Mouse (Mus musculus) testis, adult 2 months (tissue): ENCODE measurements at regions not wholly inside any gene's neighbourhood (a gene's known extent, or its start where the extent isn't known, plus 50 kb on each side); places are given as distances from the start of the nearest gene placed in this dataset.

ENCODE experiments used
- CTCF ChIP-seq: fragments of 200-500 bp; IDR thresholded peaks from 2 replicates; pipeline ENCODE4 v1.5.1; 2012; ENCODE audit warnings: low read depth, mild to moderate bottlenecking, inconsistent platforms, low read length, moderate library complexity; ENCODE audit not compliant: control insufficient read depth, insufficient read depth, insufficient replicate concordance
- POLR2A ChIP-seq: fragments of 200-500 bp; IDR thresholded peaks from 2 replicates; pipeline ENCODE4 v1.6.1; 2012; ENCODE audit warnings: low read depth, mild to moderate bottlenecking, inconsistent platforms, low read length, moderate library complexity; ENCODE audit not compliant: control insufficient read depth

DNA sequence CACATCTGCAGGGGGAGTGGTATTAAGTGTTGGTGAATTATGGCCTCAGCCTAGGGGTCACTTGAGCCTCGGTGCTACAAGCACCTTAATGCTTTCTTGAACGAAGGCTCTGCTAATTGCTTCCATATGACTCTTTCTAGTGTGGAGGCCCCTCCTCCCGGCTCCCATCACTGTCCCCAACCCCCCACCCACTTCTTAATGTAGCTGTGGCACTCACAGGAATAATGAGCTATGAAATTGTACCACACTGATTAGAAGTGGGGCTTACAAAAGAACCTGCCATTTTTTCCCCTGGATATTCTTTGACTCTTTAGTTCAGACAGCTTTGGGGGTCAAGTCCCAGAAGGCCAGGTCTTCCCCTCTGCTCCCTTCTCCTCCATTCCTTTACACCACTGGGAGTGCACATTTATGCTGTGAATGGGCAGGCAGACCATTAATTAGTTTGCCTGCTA, 468.6 kb downstream of the Ets1 start:
- TF ChIP-seq CTCF (no peak), POLR2A (no peak)
